Mouse (Mus musculus) left cerebral cortex, postnatal 25 days (tissue): ENCODE results near the gene Aqr. TPM values are rescaled to one million over a fixed set of nuclear protein-coding genes. Genes with fewer than 3 reads are reported as not detected.
A peak's percentile ranks its signal among the peaks of the same experiment; 100 is the strongest.

Experiments used
- DNase-seq, 2 experiments: peaks; one replicate each; pipeline ENCODE4 v3.0.0; 2022; ENCODE audit warnings: low spot score in 2 of 2, mixed read lengths in 1 of 2
- intact Hi-C: fragments of 180-260 bp; cut with DNase I; formaldehyde crosslinking; loops from one replicate; pipeline ENCODE4 v1.15.1; 2025
- total RNA-seq, 2 experiments: library from RNA; stranded (reverse); gene quantifications; 2 replicates each; pipeline ENCODE4 v1.2.3; 2021

Aqr gene
- total RNA-seq, 2 experiments from 2014 or later, result 31.4 to 35.2 TPM

GRCm38 (mm10) chr2:114144915-114145314, 41.9 kb downstream of the Aqr start:
- intact Hi-C loops, result loop anchor here (2.0 to 5.0 kb wide), 2 partner anchors 33 to 278 kb away; no protein-coding TSS in a partner anchor
- DNase-seq, result no peak

GRCm38 (mm10) chr2:114143842-114144241, 43.0 kb downstream of the Aqr start:
- intact Hi-C loops, result loop anchor here (2.0 kb wide), 1 partner anchor 277 kb away; no protein-coding TSS in a partner anchor
- no peak for DNase-seq

- no peak for DNase-seq
- intact Hi-C loops, result no loop called here
Measured at GRCm38 (mm10) chr2:114136755-114137154, 50.1 kb downstream of the Aqr start.

DNA sequence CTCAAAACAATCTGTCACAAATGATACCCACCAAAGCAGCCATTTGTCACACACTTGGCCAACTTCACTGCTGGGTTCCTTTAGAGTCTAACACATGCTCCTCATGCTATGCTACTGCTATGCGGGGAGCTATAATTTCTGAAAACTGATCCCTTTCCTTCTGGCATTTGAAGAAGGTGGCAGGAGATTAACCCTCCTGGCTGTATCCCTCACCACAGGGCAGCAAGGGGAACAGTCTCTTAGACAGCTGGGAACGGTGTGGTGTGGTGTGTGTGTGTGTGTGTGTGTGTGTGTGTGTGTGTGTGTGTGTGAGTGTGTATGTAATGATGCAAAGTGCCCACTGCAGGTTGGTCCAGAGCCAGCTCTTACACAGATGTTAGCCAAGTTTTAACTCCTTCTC, 51.0 kb downstream of the Aqr start:
- intact Hi-C loops, result no loop called here
- DNase-seq, result no peak

GRCm38 (mm10) chr2:114133355-114133754, 53.5 kb downstream of the Aqr start:
- DNase-seq, result no peak
- intact Hi-C loops, result no loop called here

- intact Hi-C loops, result no loop called here
- no peak for DNase-seq
Measured at GRCm38 (mm10) chr2:114130657-114131056, 56.2 kb downstream of the Aqr start.

- intact Hi-C loops, result no loop called here
- no peak for DNase-seq
Measured at GRCm38 (mm10) chr2:114123304-114123703, 63.5 kb downstream of the Aqr start.

DNA sequence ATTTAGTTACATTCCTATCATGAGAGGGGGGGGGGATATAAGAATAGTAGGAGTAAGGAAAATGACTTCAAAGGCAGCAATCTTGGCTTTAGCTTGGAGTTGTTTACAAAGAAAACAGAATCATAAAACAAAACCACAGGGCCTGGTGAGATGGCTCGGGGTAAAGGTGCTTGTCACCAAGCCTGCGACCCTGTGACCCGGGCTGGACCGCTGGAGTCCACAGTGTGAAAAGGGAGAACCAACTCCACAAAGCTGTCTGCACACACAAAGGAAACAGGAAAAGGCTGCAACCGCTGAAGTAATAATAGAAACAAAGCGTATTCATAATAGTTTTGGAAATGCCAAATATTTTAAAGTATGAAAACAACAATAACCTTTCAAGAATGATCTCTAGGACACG, 67.4 kb downstream of the Aqr start:
- intact Hi-C loops, result no loop called here
- no peak for DNase-seq

GRCm38 (mm10) chr2:114117665-114118064, 69.2 kb downstream of the Aqr start:
- intact Hi-C loops, result no loop called here
- DNase-seq, result no peak

DNA sequence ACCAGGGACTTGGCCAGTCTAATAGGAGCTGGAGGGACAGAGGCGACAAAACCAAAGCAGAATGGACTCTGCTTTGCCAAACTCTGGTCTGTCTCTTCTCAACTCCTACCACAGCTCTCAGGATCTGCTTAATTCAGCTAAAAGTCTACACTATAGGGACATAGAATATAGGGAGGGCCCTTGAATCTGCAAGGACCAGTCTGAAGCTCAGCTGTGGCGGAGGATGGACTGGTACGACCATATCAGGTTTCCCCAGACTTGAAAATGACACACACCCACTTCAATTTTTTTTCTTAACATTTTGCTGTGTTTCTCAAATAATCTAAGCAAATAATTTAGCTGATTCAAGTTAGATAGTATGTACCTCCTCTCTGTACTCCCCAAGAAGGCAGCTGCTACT, 69.6 kb downstream of the Aqr start:
- DNase-seq, result no peak
- intact Hi-C loops, result no loop called here

- DNase-seq, result no peak
- intact Hi-C loops, result no loop called here
Measured at GRCm38 (mm10) chr2:114115563-114115962, 71.3 kb downstream of the Aqr start.

GRCm38 (mm10) chr2:114107288-114108278, 79.2 kb downstream of the Aqr start:
- intact Hi-C loops, result no loop called here
- no peak for DNase-seq

GRCm38 (mm10) chr2:114106383-114106782, 80.4 kb downstream of the Aqr start:
- intact Hi-C loops, result no loop called here
- DNase-seq, result no peak

DNA sequence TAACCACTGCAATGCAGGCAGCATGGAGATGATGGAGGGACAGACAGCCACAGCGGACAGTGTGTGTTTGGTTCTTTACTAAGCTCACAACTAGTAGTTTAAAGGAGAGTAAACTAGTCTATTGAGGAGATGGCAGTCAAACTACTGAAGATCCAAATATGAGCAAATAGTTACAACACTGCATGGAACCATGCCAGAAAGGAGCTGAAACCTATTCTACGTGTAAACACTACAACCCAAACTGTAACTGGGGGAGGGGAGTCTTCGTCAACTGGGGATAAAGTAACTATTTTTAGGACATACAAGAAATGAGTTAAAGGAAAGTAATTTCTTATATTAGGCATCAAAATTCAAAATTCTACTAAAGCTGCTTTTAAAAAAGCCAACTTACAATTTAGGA, 84.4 kb downstream of the Aqr start:
- no peak for DNase-seq
- intact Hi-C loops, result no loop called here

- DNase-seq, result no peak
- intact Hi-C loops, result no loop called here
Measured at GRCm38 (mm10) chr2:114100834-114101233, 86.0 kb downstream of the Aqr start.

DNA sequence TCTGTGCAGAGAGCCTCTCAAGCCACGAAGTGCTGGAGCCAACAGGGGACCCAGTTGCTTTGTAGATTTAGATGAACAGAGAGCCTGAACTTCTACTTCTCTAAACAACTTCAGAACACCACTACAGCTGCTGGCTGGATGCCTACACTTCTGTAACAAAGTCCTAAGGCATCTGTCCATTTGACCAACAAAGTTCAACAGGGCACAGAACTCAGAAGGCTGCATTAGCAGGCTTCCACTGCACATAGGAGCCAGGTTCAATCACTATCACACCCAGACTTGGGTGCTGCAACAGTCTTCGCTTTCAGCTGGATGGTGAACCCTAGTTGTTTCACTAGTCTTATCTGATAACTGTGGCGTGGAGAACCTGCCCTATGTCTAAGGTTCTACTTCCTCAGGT, 87.0 kb downstream of the Aqr start:
- DNase-seq, result no peak
- intact Hi-C loops, result loop anchor here (5.0 kb wide), 1 partner anchor 233 kb away; no protein-coding TSS in a partner anchor

- intact Hi-C loops, result loop anchor here (5.0 kb wide), 1 partner anchor 232 kb away; no protein-coding TSS in a partner anchor
- DNase-seq, result no peak
Measured at GRCm38 (mm10) chr2:114099109-114099508, 87.7 kb downstream of the Aqr start.

DNA sequence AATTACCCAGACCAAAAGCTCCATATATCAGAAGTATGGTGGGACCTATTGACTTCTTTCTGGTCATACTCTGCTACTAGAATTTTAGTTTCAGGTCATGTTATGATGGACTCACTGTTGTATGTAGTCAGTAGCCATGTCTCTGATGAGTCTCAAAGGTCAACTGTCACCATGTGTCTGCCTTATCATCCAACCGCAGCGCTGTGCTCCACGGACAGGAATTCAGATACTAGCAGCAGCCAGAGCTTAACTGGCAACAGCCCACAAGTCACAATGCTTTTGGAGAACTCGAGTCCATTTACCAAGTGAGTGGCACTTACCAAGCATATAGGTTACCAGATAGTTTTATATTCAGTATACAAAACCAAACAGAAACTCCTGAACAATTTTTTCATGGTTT, 89.2 kb downstream of the Aqr start:
- intact Hi-C loops, result loop anchor here (5.0 kb wide), 1 partner anchor 230 kb away; no protein-coding TSS in a partner anchor
- DNase-seq, result no peak

GRCm38 (mm10) chr2:114096570-114096969, 90.3 kb downstream of the Aqr start:
- DNase-seq, result no peak
- intact Hi-C loops, result loop anchor here (5.0 kb wide), 1 partner anchor 229 kb away; no protein-coding TSS in a partner anchor

DNA sequence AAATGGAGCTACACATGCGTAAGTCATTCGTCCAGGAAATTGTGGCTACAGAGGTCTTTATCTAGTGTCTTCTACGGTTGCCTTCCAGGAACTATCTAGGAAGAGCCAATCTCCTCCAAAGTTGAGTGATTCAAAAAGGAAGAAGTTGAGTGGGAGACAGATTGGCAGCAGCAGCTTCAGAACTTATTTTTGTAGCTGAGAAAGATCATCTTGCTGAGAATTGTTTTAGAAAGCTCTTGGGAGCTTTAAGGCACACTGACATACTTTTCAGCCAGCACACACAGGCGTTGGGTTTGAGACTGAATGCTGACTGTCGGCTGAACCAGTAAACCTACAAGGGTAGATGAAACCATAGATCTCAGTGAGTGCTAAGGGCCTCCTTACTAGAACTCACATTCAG, 91.5 kb downstream of the Aqr start:
- intact Hi-C loops, result loop anchor here (2.0 to 5.0 kb wide), 2 partner anchors 81 to 228 kb away; no protein-coding TSS in a partner anchor
- DNase-seq, result peak in 1 of 2 experiments; percentile 85

DNA sequence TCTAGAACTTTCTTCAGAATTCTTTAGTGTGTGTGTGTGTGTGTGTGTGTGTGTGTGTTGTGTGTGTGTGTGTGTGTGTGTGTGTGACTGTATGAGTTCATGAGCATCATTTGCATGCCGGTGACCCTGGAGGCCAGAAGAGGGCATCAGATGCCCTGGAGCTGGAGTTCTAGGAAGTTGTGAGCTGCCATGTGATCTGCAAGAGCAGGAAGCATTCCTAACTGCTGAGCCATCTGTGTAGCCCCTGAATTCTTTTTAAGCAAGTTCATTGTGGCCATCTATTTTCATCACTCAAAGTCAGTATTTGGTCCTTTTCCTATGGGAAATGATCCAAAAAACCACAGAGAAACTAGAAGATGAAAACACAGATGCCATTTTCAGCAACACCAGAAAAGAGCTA, 92.1 kb downstream of the Aqr start:
- intact Hi-C loops, result loop anchor here (2.0 to 5.0 kb wide), 2 partner anchors 80 to 227 kb away; no protein-coding TSS in a partner anchor
- DNase-seq, result peak in 1 of 2 experiments; percentile 32
